Mouse (Mus musculus): ENCODE measurements around the gene Nr5a1.

Gene Nr5a1

DNA sequence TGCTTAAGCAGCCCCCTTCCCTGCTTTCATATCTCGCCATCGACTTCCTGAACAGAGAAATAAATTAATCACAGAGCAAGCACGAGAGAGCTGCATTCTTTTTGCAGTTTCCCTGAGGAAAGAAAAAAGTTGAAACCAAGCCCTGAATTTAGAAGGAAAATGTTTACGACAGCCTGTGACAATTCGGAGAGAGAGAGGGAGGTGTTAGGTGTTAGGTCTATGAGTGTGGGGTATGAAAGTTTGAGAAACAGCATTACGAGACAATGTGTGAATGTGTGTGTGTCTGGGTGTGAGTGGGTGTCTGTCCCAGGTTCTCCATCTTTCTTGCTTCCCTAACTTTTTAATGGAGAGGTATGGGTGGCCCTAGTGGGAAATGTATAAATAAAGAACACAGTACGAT is 62.2 kb downstream of the Nr5a1 start:
- no peak for DNase-seq (ENCODE audit: low spot score in 2 of 2)

DNA sequence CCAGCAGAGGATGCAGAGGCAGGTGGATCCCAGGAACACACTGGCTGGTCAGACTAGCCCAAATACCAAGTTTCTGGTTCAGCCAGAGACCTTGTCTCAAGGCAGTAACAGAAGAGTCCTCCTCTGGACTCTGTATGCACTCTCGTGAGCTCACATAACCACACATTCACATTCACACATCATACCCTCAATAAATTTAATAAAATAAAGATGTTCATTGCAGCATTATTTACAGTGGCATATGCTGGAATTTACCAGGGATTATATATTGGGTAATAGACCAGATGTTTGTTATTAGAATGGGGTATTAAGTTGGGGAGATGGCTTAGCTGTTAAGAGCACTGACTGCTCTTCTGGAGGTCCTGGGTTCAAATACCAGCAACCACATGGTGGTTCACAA is 64.0 kb downstream of the Nr5a1 start:
- no peak for DNase-seq (ENCODE audit: low spot score in 2 of 2)

DNA sequence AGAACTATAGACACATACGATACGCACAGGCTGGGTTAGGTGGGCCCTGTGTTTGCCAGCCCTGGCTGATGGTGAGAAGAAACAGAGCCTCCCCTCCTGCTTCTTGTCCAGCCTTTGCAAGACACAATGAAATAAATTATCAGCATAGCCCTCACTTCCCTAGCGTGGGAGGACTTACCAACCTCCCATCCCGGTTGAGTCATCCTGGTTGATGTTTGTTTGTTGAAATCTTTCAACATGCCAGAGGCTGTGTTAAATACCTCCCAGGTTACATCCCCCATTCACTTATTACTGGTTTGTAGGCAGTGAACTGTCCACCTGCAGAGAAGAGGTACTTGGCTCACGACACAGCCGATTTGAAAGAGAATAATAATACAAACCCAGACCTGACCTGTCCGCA is 66.7 kb downstream of the Nr5a1 start:
- no peak for DNase-seq (ENCODE audit: low spot score in 2 of 2)

DNA sequence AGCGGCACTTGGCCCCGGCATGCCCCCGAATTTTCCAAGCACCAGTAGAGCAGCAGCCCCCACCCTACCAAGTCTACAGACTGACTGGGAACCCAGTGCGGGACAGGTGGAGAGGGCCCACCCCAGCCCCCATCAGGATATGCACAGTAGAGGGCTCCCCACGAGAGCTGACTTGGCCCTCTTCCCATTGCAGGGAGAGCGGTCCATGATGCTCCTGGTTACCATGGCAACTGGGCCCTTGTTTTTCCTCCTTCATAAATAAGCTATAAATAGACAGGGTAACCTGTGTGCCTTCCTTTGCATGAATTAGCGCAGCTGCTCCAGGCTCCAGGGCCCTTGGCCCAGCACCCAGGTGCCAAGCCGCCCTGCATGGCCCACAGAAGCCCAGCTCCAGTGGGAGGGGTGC is 67.1 kb downstream of the Nr5a1 start:
- peak in 1 of 2 experiments; percentile 50 for DNase-seq (ENCODE audit: low spot score in 2 of 2)

DNA sequence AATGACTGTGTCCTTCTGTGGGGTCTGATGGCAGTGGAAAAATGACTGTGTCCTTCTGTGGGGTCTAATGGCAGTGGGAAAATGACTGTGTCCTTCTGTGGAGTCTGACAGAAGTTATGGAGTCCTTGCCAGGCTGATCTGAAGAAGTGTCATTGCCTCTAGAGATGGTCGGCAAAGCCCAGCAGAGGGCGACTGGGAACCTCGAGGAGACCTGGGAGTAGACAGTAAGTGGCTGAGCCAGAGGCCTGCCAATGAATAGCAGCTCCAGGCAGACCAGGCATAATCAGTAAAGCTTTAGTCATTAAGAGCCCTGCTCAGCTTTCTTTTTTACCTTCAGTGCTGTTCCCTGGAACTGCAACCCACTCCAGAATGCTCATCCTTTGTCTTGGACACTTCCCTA is 68.4 kb downstream of the Nr5a1 start:
- DNase-seq (ENCODE audit: low spot score in 2 of 2): peak; percentile 54 to 59

DNA sequence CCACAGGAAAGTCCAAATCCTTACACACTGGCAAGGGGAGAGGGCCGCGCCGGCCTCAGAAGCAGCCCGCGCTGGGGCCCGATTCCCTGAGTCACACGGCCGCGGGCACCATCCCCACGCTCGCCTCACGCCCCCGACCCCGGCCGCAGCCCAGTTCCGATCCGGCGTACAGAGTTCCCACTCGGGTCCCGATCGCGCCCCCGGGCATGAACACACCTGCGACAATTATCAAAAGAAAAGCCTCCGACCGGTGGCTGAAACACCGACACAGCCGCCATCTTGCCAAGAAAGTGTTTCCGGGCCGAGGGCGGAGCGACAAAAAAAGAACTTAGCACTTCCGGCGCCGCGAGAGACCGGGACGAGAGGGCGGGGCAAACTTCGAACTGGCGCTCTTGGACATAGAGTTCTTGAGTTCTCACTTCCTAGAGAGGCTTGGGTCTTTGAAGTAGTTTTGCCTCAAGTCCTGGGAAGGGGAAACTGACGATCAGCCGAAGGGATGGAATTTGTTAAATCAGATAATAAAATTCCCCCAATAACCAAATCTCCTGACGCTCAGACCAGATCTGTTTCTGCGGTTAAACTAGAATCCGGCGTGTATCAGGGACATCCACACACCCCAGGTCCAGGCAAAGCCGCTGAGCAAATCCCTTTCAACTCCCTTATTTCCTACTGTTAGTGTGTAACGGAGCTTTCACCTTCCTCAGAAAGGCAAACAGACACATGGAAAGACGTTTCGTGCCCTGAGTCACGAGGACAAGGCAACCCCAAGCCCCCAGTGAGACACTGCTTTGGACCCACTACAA is 70.5 kb downstream of the Nr5a1 start, which contains the start of gene Psmb7:
TSS of gene Psmb7 (minus strand) at position 463 of the 803 bp plus-strand sequence.
- DNase-seq (ENCODE audit: low spot score in 2 of 2): peak; percentile 83 to 85

Data from right cerebral cortex, postnatal 36 days (tissue).